Comparison of ENCODE assay signal across 8 mouse cellular contexts in the genomic region with DNA sequence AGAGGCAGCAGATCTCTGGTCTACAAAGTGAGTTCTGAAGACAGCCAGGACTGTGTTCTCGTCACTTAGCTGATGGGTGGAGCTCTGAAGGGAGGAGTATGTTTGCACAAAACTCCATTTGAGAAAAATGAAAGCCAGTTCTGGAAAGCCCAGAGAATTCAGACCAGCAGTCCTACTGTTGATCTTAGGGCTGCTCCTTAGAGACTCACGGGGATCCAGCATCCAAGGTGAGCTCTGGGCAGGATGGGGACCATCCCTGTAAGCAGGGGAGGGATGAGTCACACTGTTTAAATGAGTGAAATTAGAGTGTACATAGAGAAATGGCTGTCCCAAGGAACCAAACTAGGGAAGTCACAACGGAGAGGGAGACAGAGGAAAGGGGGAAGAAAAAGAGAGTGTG. TPM values are rescaled to one million over a fixed set of nuclear protein-coding genes. Genes with fewer than 3 reads are reported as not detected.
A peak's percentile ranks its signal among the peaks of the same experiment; 100 is the strongest.
DNase-seq lines count a peak whose midpoint lies in the region.

A gene (plus strand): TSS at position 102 of the 400 bp plus-strand sequence.

- peak within 1 kb of the TSS; percentile 72 for H3K27ac ChIP-seq in midbrain, embryonic 10.5 days (replicated peaks)

- H3K4me3 ChIP-seq in midbrain, embryonic 10.5 days = peak within 1 kb of the TSS; percentile 48

- H3K4me1 ChIP-seq in midbrain, embryonic 10.5 days = peaks cover 15% of the 10 kb centered on the region

- H3K9me3 ChIP-seq in midbrain, embryonic 10.5 days (replicated peaks) = no peaks in the 10 kb centered on the region

- 40% methylated on average over 3 of the region's 3 CpGs for WGBS in midbrain, embryonic 10.5 days

- H3K27me3 ChIP-seq in midbrain, embryonic 10.5 days (ENCODE audit: low read depth, poor library complexity, severe bottlenecking) = no peaks in the 10 kb centered on the region

- DNase-seq in cerebellum, adult 11-12 months = peak; percentile 2
- no peak for DNase-seq in cerebellum, adult 8-10 months
- peak; percentile 24 for DNase-seq in ZHBTc4 (ENCODE audit: low read depth, low spot score)
- peak; percentile 63 to 67 for DNase-seq in heart, adult 9 months (ENCODE audit: low spot score in 2 of 2)
- DNase-seq in kidney, postnatal 10 days = peak; percentile 31
- DNase-seq in midbrain, embryonic 10.5 days (ENCODE audit: low spot score) = no peak
- DNase-seq in MN1 (ENCODE audit: low spot score) = no peak
- no peak for DNase-seq in frontal cortex, postnatal 25 days (ENCODE audit: low spot score in 2 of 2)

- H3K36me3 ChIP-seq in midbrain, embryonic 10.5 days = no peaks in the 10 kb centered on the region

RNA-seq across cellular contexts. Expression of the gene that starts here (rescaled TPM):
- 0.14 and 0.30 TPM in 2 replicates for polyA plus RNA-seq in midbrain, embryonic 10.5 days (2016; fragmentation: Nextera tagmentation; extraction: Ambion mirVana)

Comparison
In these comparisons a context has a peak if more than half of its experiments do, and no peak if none do; other contexts are left out.
1. DNase-seq: peak in cerebellum, adult 11-12 months (single experiment), ZHBTc4 (single experiment), heart, adult 9 months (2 of 2) and kidney, postnatal 10 days (single experiment); none in cerebellum, adult 8-10 months (single experiment), midbrain, embryonic 10.5 days (single experiment), MN1 (single experiment) and frontal cortex, postnatal 25 days (0 of 2).